Mouse (Mus musculus) embryonic facial prominence, embryonic 14.5 days (tissue): ENCODE measurements around the gene Gm45716. TPM values are rescaled to one million over a fixed set of nuclear protein-coding genes. Genes with fewer than 3 reads are reported as not detected.

ENCODE experiments used
- ATAC-seq: fragments of 200-750 bp; cut with Nextera tagmentation; 2 replicates; pipeline ENCODE4 v1.8.0; 2017; ENCODE audit warnings: low read depth, moderate number of reproducible peaks, moderate TSS enrichment
- DNase-seq: peaks from one replicate; pipeline ENCODE4 v3.0.0-alpha.2; 2015; ENCODE audit warnings: low spot score
- H3K27ac ChIP-seq: fragments of 300-500 bp; sonication (generic); replicated peaks from 2 replicates; pipeline ENCODE4 v1.5.1; 2014; ENCODE audit warnings: low read depth, mild to moderate bottlenecking, low read length, moderate library complexity
- H3K27me3 ChIP-seq: fragments of 300-500 bp; sonication (generic); replicated peaks from 2 replicates; pipeline ENCODE4 v1.6.1; 2014; ENCODE audit warnings: low read length; ENCODE audit not compliant: control insufficient read depth, insufficient read depth
- H3K36me3 ChIP-seq: fragments of 300-500 bp; sonication (generic); 2 replicates; pipeline ENCODE4 v1.6.1; 2014; ENCODE audit warnings: low read length, mixed read lengths; ENCODE audit not compliant: control insufficient read depth, insufficient read depth
- H3K4me1 ChIP-seq: fragments of 300-500 bp; sonication (generic); 2 replicates; pipeline ENCODE4 v1.6.1; 2014; ENCODE audit warnings: antibody characterized with exemption, low read length; ENCODE audit not compliant: control insufficient read depth, insufficient read depth
- H3K4me2 ChIP-seq: fragments of 300-500 bp; sonication (generic); 2 replicates; pipeline ENCODE4 v1.6.1; 2014; ENCODE audit warnings: low read depth, mild to moderate bottlenecking, low read length, moderate library complexity, mixed read lengths
- H3K4me3 ChIP-seq: fragments of 300-500 bp; sonication (generic); 2 replicates; pipeline ENCODE4 v1.5.1; 2014; ENCODE audit warnings: low read depth, mild to moderate bottlenecking, low read length
- H3K9ac ChIP-seq: fragments of 300-500 bp; sonication (generic); 2 replicates; pipeline ENCODE4 v1.6.1; 2014; ENCODE audit warnings: low read depth, mild to moderate bottlenecking, low read length, moderate library complexity, mixed read lengths
- H3K9me3 ChIP-seq: fragments of 300-500 bp; sonication (generic); 2 replicates; pipeline ENCODE4 v1.6.1; 2016; ENCODE audit warnings: low read length; ENCODE audit not compliant: control insufficient read depth
- WGBS: fragments of 180-500 bp; shearing (Covaris S2); extraction: QIAGEN DNeasy Blood & Tissue Kit; methylation state at CpG from one replicate; pipeline ENCODE4 v1.1.7; 2014; 5-methylcytosine and 5-hydroxymethylcytosine counted together
- polyA plus RNA-seq: library from polyadenylated mRNA; unstranded; fragments of >200 nt; fragmentation: Nextera tagmentation; extraction: Ambion mirVana; gene quantifications from 2 replicates; pipeline ENCODE4 v1.2.1, GENCODE M21; 2014

The Gm45716 gene
- polyA plus RNA-seq, 1 experiment from 2014 or later = 11.5 TPM

DNA sequence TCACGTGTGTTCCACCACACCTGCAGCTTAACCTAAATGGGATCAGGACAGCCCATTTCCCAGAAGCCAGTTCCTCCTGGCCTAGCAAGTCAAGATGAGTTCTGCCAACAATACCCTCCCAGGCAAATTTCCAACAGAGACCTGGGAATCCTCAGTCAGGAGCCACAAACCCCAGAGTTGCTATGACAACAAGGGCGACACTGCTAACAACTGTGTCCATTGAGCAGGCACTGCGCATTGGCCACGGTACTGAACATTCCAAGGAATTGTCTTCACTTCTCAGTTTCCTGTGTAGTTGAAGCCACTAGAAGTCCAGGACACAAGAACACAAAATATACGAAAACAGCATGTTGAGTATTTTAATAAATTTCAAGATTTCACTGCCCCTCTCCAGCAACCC, 50.1 kb downstream of the Gm45716 start:
- ATAC-seq (no peak), DNase-seq (peak; percentile 31)
- H3K9ac ChIP-seq = no peak overlapping the region
- no peaks in the 10 kb centered on the region for H3K9me3 ChIP-seq
- 55% methylated on average over 5 of the region's 5 CpGs for whole genome bisulfite sequencing
- no peak overlapping the region for H3K4me2 ChIP-seq
- no peaks in the 10 kb centered on the region for H3K4me1 ChIP-seq
- H3K4me3 ChIP-seq = no peak overlapping the region
- H3K27ac ChIP-seq = no peak overlapping the region
- H3K36me3 ChIP-seq = no peaks in the 10 kb centered on the region
- no peaks in the 10 kb centered on the region for H3K27me3 ChIP-seq

DNA sequence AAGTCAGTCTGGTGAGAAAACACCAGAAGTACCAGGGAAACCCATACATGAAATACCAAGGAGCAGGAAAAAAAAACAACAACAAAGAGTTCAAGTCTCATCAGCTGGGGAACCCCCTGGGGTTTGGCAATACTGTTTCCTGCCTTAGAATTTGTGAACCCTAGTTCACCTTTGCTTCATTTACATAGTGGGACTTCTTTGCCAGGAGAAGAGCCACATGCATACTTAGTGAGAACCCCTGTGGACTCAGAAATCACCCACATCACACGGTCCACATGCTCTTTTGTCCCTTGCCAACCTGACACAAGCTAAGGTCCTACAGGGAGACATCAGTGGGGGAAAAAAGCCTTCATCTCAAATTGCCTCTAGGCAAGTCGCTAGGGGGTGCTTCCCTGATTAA, 51.2 kb downstream of the Gm45716 start:
- Histone ChIP-seq H3K9me3 (no peaks in the 10 kb centered on the region), H3K4me3 (no peak overlapping the region), H3K27ac (no peak overlapping the region), H3K27me3 (no peaks in the 10 kb centered on the region), H3K9ac (no peak overlapping the region), H3K36me3 (no peaks in the 10 kb centered on the region), H3K4me2 (no peak overlapping the region), H3K4me1 (no peaks in the 10 kb centered on the region)
- ATAC-seq (no peak), DNase-seq (no peak)
- 18% methylated on average over 2 of the region's 2 CpGs for WGBS

DNA sequence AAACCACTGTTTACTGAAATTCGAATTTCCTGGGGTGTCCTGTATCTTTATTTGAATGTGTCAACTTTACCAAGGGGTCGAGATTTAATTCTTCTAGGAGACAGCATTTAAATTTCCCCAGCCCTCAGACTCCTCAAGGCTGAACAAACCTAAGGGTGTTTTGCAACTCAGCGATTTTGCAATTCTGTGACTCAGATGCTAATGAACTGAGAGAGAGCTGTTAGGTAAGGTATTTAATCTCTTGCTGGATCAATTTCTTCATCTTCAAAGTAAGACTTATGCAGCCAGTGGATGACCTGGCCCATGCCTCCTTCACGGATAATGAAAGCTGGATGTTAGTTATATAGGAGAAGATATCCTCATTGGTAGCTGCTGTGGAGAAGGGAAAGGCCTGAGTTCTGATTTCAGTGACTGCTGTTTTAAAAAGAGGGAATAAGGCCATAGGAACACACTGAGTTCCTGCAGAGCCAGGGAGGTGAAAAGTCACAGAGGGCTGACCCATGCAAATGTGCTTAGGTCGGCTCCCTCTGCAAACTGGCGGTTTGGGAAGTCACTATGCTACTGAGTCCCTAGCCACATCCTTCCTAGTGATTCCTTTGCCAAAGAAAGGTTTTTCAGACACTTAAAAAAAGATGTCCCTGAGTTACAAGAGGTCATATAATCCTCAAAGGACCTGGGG, 53.3 kb downstream of the Gm45716 start:
- no peaks in the 10 kb centered on the region for H3K27me3 ChIP-seq
- H3K4me3 ChIP-seq = no peak overlapping the region
- H3K9ac ChIP-seq = no peak overlapping the region
- no peaks in the 10 kb centered on the region for H3K4me1 ChIP-seq
- H3K9me3 ChIP-seq = no peaks in the 10 kb centered on the region
- DNase-seq (peak; percentile 26), ATAC-seq (no peak)
- no peak overlapping the region for H3K4me2 ChIP-seq
- no peak overlapping the region for H3K27ac ChIP-seq
- 21% methylated on average over 6 of the region's 6 CpGs for WGBS
- no peaks in the 10 kb centered on the region for H3K36me3 ChIP-seq

DNA sequence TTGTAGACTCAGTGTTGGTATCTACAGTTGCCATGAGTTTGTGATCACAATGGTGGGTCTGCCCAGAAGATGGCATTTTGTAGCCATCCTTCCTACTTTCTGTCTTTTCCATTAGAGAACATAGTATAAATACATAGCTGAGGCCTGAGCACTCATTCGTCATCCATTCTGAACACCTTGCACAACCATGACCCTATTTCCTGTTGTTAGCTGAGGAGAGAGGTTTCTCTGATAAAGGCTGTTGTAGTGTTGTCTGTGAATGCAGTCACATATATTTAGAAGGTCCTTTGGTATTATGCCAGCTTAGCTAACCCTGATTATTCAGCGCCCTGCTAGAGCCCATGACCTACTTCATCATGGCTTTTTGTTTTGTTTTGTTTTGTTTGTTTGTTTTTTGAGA, 54.4 kb downstream of the Gm45716 start:
- H3K9ac ChIP-seq = no peak overlapping the region
- no peaks in the 10 kb centered on the region for H3K9me3 ChIP-seq
- H3K4me2 ChIP-seq = no peak overlapping the region
- no peaks in the 10 kb centered on the region for H3K27me3 ChIP-seq
- no peak for DNase-seq
- ATAC-seq = no peak
- WGBS = 88% methylated on average over 2 of the region's 2 CpGs
- H3K27ac ChIP-seq = no peak overlapping the region
- no peaks in the 10 kb centered on the region for H3K36me3 ChIP-seq
- no peaks in the 10 kb centered on the region for H3K4me1 ChIP-seq
- H3K4me3 ChIP-seq = no peak overlapping the region

DNA sequence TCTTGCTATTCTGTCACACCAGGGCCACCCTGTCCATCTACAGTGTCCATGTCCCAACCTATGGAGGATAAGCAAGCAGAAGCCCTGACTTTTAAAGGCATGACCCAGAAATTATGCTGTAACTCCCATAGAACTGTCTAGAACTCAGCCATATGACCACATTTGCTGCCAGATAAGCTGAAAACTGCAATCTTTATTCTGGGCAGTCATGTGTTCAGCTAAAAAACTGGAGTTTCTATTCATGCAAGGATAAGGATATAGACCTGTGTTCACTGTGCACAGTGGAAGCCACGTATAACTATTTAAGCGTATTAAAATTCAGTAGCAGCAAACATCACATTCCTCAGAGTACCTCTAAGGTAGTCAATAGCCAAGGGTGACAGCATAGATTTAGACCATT, 55.8 kb downstream of the Gm45716 start:
- Histone ChIP-seq H3K27me3 (no peaks in the 10 kb centered on the region), H3K9ac (no peak overlapping the region), H3K4me1 (no peaks in the 10 kb centered on the region), H3K9me3 (no peaks in the 10 kb centered on the region), H3K27ac (no peak overlapping the region), H3K4me2 (no peak overlapping the region), H3K4me3 (no peak overlapping the region), H3K36me3 (no peaks in the 10 kb centered on the region)
- DNase-seq (no peak), ATAC-seq (no peak)
- 94% methylated on average over 2 of the region's 2 CpGs for WGBS

DNA sequence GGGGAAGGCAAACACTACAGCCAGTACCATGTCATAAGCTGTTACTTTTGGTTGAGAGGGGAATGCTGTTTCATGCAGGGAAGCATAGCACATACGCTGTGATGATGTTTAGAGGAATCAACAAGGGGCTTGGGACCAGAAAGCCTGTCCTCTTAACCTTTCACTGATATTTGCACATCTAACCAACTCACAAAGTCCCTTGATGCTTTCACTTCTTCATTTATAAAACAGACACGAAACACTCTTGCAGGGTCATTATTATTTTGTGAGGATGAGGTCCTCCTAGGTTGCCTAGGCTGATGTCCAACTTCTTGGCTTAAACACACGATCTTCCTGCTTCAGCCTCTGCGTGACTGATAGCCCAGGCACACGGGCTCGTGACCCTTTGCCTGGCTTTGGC, 58.1 kb downstream of the Gm45716 start:
- no peaks in the 10 kb centered on the region for H3K36me3 ChIP-seq
- no peaks in the 10 kb centered on the region for H3K9me3 ChIP-seq
- no peak overlapping the region for H3K4me2 ChIP-seq
- ATAC-seq (no peak), DNase-seq (no peak)
- H3K9ac ChIP-seq = no peak overlapping the region
- 80% methylated on average over 6 of the region's 6 CpGs for WGBS
- H3K4me1 ChIP-seq = peaks cover 13% of the 10 kb centered on the region
- H3K27me3 ChIP-seq = no peaks in the 10 kb centered on the region
- H3K4me3 ChIP-seq = no peak overlapping the region
- no peak overlapping the region for H3K27ac ChIP-seq

DNA sequence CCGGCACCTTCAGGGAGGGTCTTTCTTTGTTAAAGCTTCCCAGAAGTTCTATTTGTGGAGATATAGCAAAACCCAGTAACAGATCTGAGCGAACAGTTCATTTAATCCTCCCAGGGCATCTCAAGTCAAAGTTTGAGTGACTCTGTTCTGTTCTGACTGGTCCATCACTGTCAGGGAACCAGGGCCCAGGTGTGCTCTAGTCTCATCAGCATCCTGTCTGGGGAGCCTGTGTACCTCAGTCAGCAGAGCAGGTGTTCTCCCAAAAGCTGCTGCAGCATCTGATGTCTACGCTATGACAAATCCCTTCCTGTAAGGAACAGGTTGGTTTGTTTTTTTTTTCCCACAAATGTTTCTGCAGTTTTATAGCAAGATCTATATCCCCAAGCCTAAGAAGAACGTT, 59.2 kb downstream of the Gm45716 start:
- DNase-seq = no peak
- WGBS = 68% methylated on average over 4 of the region's 4 CpGs
- ATAC-seq = no peak

DNA sequence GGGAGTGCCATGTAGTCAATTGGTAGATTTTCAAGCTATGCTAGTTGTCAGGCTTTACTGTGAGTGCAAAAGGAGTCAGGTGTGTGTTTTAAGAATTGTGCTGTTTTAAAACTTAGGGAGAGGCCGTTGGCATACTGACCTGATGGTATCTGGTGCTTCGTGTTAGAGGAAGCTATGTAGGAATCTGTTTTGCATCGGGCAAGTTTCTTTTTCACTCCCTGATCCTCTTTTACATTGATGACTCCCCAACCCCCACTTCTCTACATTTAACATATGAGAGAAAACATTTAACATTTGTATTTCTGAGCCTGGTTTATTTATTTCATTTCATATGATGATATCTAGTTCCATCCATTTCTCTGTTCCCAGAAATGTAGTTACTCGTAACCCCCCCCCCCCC, 60.3 kb downstream of the Gm45716 start:
- Histone ChIP-seq H3K9ac (no peak overlapping the region), H3K27me3 (no peaks in the 10 kb centered on the region), H3K27ac (no peak overlapping the region), H3K4me1 (peaks cover 33% of the 10 kb centered on the region), H3K36me3 (no peaks in the 10 kb centered on the region), H3K4me2 (no peak overlapping the region), H3K4me3 (no peak overlapping the region), H3K9me3 (no peaks in the 10 kb centered on the region)
- DNase-seq = no peak
- WGBS = 59% methylated on average over 4 of the region's 4 CpGs
- no peak for ATAC-seq

More for the DNA sequence above, 59.2 kb downstream of the Gm45716 start:
- Histone ChIP-seq H3K9me3 (no peaks in the 10 kb centered on the region), H3K27ac (no peak overlapping the region), H3K4me1 (peaks cover 23% of the 10 kb centered on the region), H3K27me3 (no peaks in the 10 kb centered on the region), H3K9ac (no peak overlapping the region), H3K36me3 (no peaks in the 10 kb centered on the region), H3K4me2 (no peak overlapping the region), H3K4me3 (no peak overlapping the region)

DNA sequence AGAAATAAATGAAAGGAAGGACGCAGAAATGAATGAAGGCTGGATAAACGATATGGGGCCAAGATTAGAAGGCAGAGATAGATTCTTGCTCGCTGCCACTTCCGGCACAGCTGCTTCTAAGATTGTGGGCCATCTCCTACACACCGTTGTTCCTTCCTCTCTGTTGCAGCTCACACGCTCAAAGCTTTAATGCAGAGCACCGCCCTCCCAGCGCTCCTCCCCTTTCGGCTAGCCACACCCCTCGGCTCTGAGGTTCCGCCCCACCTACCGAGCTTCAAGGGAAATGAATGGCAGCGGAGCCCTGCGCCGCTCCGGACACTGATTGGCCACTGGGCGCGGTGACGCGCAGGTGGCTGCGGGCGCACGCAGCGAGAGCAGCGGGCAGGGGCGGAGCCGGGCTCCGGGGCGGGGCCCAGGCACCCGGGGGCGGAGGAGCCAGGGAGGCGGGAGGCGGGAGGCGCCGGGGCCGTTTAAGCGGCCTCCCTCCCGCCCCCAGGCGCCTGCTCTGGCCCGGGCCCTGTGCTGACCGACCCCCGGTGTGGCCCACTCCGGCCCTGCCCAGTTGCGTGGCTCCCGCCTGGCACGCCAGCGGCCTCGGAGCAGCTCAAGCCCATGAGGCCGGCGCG, 61.7 kb downstream of the Gm45716 start, which contains the start of gene Mmd:
TSS of gene Mmd (plus strand) at position 432 of the 626 bp plus-strand sequence.
- WGBS = 1% methylated on average over 26 of the region's 51 CpGs
- Histone ChIP-seq H3K27me3 (no peaks in the 10 kb centered on the region), H3K36me3 (no peaks in the 10 kb centered on the region), H3K27ac (peak within 1 kb of the TSS; percentile 83), H3K4me1 (peaks cover 35% of the 10 kb centered on the region), H3K9me3 (no peaks in the 10 kb centered on the region), H3K4me3 (peak within 1 kb of the TSS; percentile 92), H3K9ac (peak within 1 kb of the TSS; percentile 90), H3K4me2 (peak within 1 kb of the TSS; percentile 83)
- peak; percentile 99 for ATAC-seq
- DNase-seq = peak; percentile 99
